Mouse (Mus musculus) midbrain, postnatal 0 days (tissue): ENCODE measurements at regions not wholly inside any gene's neighbourhood (a gene's known extent, or its start where the extent isn't known, plus 50 kb on each side); places are given as distances from the start of the nearest gene placed in this dataset.
A peak's percentile ranks its signal among the peaks of the same experiment; 100 is the strongest.

Experiments
- ATAC-seq: fragments of 200-750 bp; cut with Nextera tagmentation; 2 replicates; pipeline ENCODE4 v1.8.0; 2017; ENCODE audit warnings: moderate number of reproducible peaks, mild to moderate bottlenecking, moderate TSS enrichment, moderate library complexity; ENCODE audit not compliant: low FRiP score
- DNase-seq: peaks from one replicate; pipeline ENCODE4 v3.0.0-alpha.2; 2015; ENCODE audit warnings: low spot score
- H3K27ac ChIP-seq: fragments of 300-500 bp; sonication (generic); 2 replicates; pipeline ENCODE4 v1.5.1; 2014; ENCODE audit warnings: low read depth, mild to moderate bottlenecking, low read length, mixed read lengths
- H3K27me3 ChIP-seq: fragments of 300-500 bp; sonication (generic); 2 replicates; pipeline ENCODE4 v1.6.1; 2014; ENCODE audit warnings: low read length, control low read depth, mixed read lengths; ENCODE audit not compliant: insufficient read depth
- H3K36me3 ChIP-seq: fragments of 300-500 bp; sonication (generic); 2 replicates; pipeline ENCODE4 v1.6.1; 2014; ENCODE audit warnings: low read length, control low read depth, mixed read lengths; ENCODE audit not compliant: insufficient read depth
- H3K4me1 ChIP-seq: fragments of 300-500 bp; sonication (generic); 2 replicates; pipeline ENCODE4 v1.6.1; 2014; ENCODE audit warnings: mild to moderate bottlenecking, control low read depth, antibody characterized with exemption, low read length, mixed read lengths; ENCODE audit not compliant: insufficient read depth
- H3K4me2 ChIP-seq: fragments of 300-500 bp; sonication (generic); 2 replicates; pipeline ENCODE4 v1.6.1; 2014; ENCODE audit warnings: low read depth, mild to moderate bottlenecking, low read length, mixed read lengths; ENCODE audit not compliant: poor library complexity, severe bottlenecking
- H3K4me3 ChIP-seq: fragments of 300-500 bp; sonication (generic); 2 replicates; pipeline ENCODE4 v1.5.1; 2014; ENCODE audit warnings: low read depth, mild to moderate bottlenecking, low read length, moderate library complexity
- H3K9ac ChIP-seq: fragments of 300-500 bp; sonication (generic); replicated peaks from 2 replicates; pipeline ENCODE4 v1.6.1; 2014; ENCODE audit warnings: mild to moderate bottlenecking, low read length, moderate library complexity, mixed read lengths; ENCODE audit not compliant: poor library complexity, severe bottlenecking
- H3K9me3 ChIP-seq: fragments of 300-500 bp; sonication (generic); 2 replicates; pipeline ENCODE4 v1.6.1; 2016; ENCODE audit warnings: low read length, control low read depth
- CTCF ChIP-seq: IDR thresholded peaks from 2 replicates; pipeline ENCODE4 v1.5.1; 2016; ENCODE audit warnings: antibody characterized with exemption, mild to moderate bottlenecking
- WGBS: fragments of 180-500 bp; shearing (Covaris S2); extraction: QIAGEN DNeasy Blood & Tissue Kit; methylation state at CpG from one replicate; pipeline ENCODE4 v1.1.7; 2014; 5-methylcytosine and 5-hydroxymethylcytosine counted together

- H3K27me3 ChIP-seq, result 0 out of 2 replicates have a peak, but pooled peaks cover 6% of the 10 kb centered on the region
- no peak for DNase-seq
- ATAC-seq, result no peak
- no peaks in the 10 kb centered on the region for H3K9me3 ChIP-seq
- H3K4me3 ChIP-seq, result no peak overlapping the region
- H3K27ac ChIP-seq, result no peak overlapping the region
- no peak for TF ChIP-seq CTCF
- no peaks in the 10 kb centered on the region for H3K4me1 ChIP-seq
- WGBS, result 79% methylated on average over 22 of the region's 22 CpGs
- no peak overlapping the region for H3K4me2 ChIP-seq
- no peaks in the 10 kb centered on the region for H3K36me3 ChIP-seq
- no peak overlapping the region for H3K9ac ChIP-seq
Measured at GRCm38 (mm10) chr9:61702280-61702966, 211.9 kb downstream of the Rplp1 start.

GRCm38 (mm10) chr9:61700576-61700975 lies 213.8 kb downstream of the Rplp1 start:
- Histone ChIP-seq H3K9ac (no peak overlapping the region), H3K4me1 (no peaks in the 10 kb centered on the region; the same call in 1 of the 2 replicates), H3K4me2 (no peak overlapping the region), H3K27ac (no peak overlapping the region), H3K27me3 (0 out of 2 replicates have a peak, but pooled peaks cover 6% of the 10 kb centered on the region), H3K9me3 (no peaks in the 10 kb centered on the region), H3K36me3 (no peaks in the 10 kb centered on the region), H3K4me3 (no peak overlapping the region)
- TF ChIP-seq CTCF, result no peak
- no peak for ATAC-seq
- DNase-seq, result no peak
- 88% methylated on average over 6 of the region's 6 CpGs for WGBS

GRCm38 (mm10) chr9:61699618-61700017 lies 214.7 kb downstream of the Rplp1 start:
- no peaks in the 10 kb centered on the region for H3K9me3 ChIP-seq
- 0 out of 2 replicates have a peak, but pooled peaks cover 6% of the 10 kb centered on the region for H3K27me3 ChIP-seq
- DNase-seq, result no peak
- no peak for ATAC-seq
- no peak overlapping the region for H3K9ac ChIP-seq
- no peak overlapping the region for H3K4me3 ChIP-seq
- H3K4me1 ChIP-seq, result no peaks in the 10 kb centered on the region; the same call in 1 of the 2 replicates
- no peaks in the 10 kb centered on the region for H3K36me3 ChIP-seq
- no peak overlapping the region for H3K4me2 ChIP-seq
- WGBS, result 86% methylated on average over 5 of the region's 5 CpGs
- H3K27ac ChIP-seq, result no peak overlapping the region
- TF ChIP-seq CTCF, result no peak

DNA sequence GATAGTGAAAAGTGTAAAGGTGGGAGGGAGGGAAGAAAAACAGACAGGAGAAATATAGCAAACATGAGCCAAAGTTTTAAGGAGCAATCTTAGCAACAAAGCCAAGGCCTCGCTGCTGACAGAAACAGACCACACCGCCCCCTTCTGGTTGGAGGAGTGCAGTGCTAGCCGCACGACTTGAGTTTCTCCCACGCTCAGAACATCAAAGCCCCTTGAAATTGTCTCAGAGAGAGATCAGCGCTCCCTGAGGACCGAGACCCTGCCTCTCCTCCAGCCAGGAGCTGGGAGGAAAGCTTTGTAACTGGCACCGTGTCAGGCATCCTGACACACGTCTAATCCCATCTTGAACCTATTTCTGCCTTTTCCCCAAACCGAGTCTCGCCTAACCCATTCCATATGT lies 216.4 kb downstream of the Rplp1 start:
- no peak overlapping the region for H3K9ac ChIP-seq
- H3K27me3 ChIP-seq, result 0 out of 2 replicates have a peak, but pooled peaks cover 6% of the 10 kb centered on the region
- WGBS, result 7% methylated on average over 11 of the region's 11 CpGs
- no peaks in the 10 kb centered on the region; the same call in 1 of the 2 replicates for H3K4me1 ChIP-seq
- no peaks in the 10 kb centered on the region for H3K36me3 ChIP-seq
- no peak overlapping the region for H3K4me2 ChIP-seq
- no peak overlapping the region for H3K4me3 ChIP-seq
- DNase-seq (peak; percentile 86), ATAC-seq (no peak)
- no peaks in the 10 kb centered on the region for H3K9me3 ChIP-seq
- peak; percentile 90 for TF ChIP-seq CTCF
- no peak overlapping the region for H3K27ac ChIP-seq

DNA sequence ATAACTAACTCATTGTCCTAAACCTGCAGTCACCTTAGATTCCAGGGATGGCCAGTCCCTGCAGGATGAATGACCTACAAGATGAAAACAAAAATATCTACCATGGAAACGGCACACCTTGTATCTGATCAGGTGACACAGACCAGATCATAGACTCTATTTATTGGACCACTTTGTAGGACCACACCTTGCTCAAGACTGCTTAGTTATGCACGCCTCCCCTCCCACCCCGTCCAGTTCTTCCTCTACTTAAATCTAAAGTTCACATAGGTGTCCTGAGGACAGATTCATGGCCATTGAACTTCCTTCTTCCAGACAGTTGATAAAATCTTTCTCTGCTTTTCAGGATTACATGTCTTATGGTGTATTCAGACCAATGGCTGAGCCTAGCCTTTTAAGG lies 217.5 kb downstream of the Rplp1 start:
- no peak overlapping the region for H3K27ac ChIP-seq
- H3K4me3 ChIP-seq, result no peak overlapping the region
- H3K27me3 ChIP-seq, result 0 out of 2 replicates have a peak, but pooled peaks cover 6% of the 10 kb centered on the region
- DNase-seq, result no peak
- no peak overlapping the region for H3K4me2 ChIP-seq
- no peak overlapping the region for H3K9ac ChIP-seq
- ATAC-seq, result no peak
- H3K9me3 ChIP-seq, result no peaks in the 10 kb centered on the region
- no peaks in the 10 kb centered on the region; the same call in 1 of the 2 replicates for H3K4me1 ChIP-seq
- no peaks in the 10 kb centered on the region for H3K36me3 ChIP-seq
- 94% methylated on average over 3 of the region's 3 CpGs for WGBS
- no peak for TF ChIP-seq CTCF

DNA sequence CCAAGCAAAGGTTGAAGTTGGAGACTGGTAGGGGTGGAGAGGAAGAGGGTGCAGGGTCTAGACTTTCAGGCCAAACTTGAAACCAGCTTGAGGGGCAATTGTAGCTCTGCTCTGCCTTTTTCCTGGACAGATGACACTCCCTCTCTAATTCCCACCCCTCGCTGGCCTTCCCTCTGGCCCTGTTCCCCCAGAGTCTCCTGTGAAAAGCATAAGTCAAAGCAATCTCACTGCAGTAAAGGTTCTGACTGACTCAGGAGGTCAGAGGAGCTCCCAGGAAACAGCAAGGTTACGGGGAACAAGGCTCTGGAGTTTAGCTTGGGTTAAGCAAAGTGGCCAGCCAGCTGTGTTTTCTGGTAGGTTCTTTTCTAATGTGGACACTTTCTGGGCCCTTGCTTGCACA lies 218.5 kb downstream of the Rplp1 start:
- WGBS, result 89% methylated on average over 2 of the region's 2 CpGs

More for the DNA sequence above, 218.5 kb downstream of the Rplp1 start:
- no peak for DNase-seq
- TF ChIP-seq CTCF, result no peak
- Histone ChIP-seq H3K9me3 (no peaks in the 10 kb centered on the region), H3K4me2 (no peak overlapping the region), H3K4me3 (no peak overlapping the region), H3K36me3 (no peaks in the 10 kb centered on the region), H3K27me3 (0 out of 2 replicates have a peak, but pooled peaks cover 6% of the 10 kb centered on the region), H3K9ac (no peak overlapping the region), H3K4me1 (no peaks in the 10 kb centered on the region; the same call in 1 of the 2 replicates), H3K27ac (no peak overlapping the region)
- no peak for ATAC-seq
